Mouse (Mus musculus): ENCODE data around the gene Skp2. TPM values are rescaled to one million over a fixed set of nuclear protein-coding genes. Genes with fewer than 3 reads are reported as not detected.

Gene Skp2
- polyA plus RNA-seq, 1 experiment from 2014 or later = 106 TPM

GRCm38 (mm10) chr15:9140684-9141171 is 14.5 kb downstream of the Skp2 start:
- peak; percentile 89 for ATAC-seq (ENCODE audit: insufficient read depth)
- Histone ChIP-seq H3K27me3 (ENCODE audit: insufficient read depth, low read length) (no peaks in the 10 kb centered on the region), H3K36me3 (ENCODE audit: insufficient read depth) (peaks cover 37% of the 10 kb centered on the region), H3K4me2 (peak overlapping the region; percentile 68), H3K27ac (ENCODE audit: low read depth) (peak overlapping the region; percentile 77), H3K9ac (peak overlapping the region; percentile 82), H3K4me1 (ENCODE audit: insufficient read depth) (no peaks in the 10 kb centered on the region; the same call in 1 of the 2 replicates), H3K4me3 (ENCODE audit: low read depth, low read length) (peak overlapping the region; percentile 91), H3K9me3 (ENCODE audit: low read depth, low read length) (no peaks in the 10 kb centered on the region)
- under 1% methylated on average over 37 of the region's 37 CpGs for WGBS
- TF ChIP-seq CTCF (IDR thresholded peaks at IDR 0.05; ENCODE audit: low read depth) = no peak
- peak; percentile 57 for DNase-seq

- peak within 1 kb of the TSS; percentile 82 for H3K9ac ChIP-seq
- peak within 1 kb of the TSS; percentile 82 for H3K4me2 ChIP-seq
- H3K4me1 ChIP-seq (ENCODE audit: insufficient read depth) = peaks cover under 1% of the 10 kb centered on the region; the same call in 1 of the 2 replicates
- no peak for TF ChIP-seq CTCF (IDR thresholded peaks at IDR 0.05; ENCODE audit: low read depth)
- WGBS = 0% methylated on average over 34 of the region's 34 CpGs
- H3K4me3 ChIP-seq (ENCODE audit: low read depth, low read length) = peak within 1 kb of the TSS; percentile 91
- DNase-seq (peak; percentile 98), ATAC-seq (ENCODE audit: insufficient read depth) (peak; percentile 99)
- no peaks in the 10 kb centered on the region for H3K9me3 ChIP-seq (ENCODE audit: low read depth, low read length)
- peaks cover 39% of the 10 kb centered on the region for H3K36me3 ChIP-seq (ENCODE audit: insufficient read depth)
- no peaks in the 10 kb centered on the region for H3K27me3 ChIP-seq (ENCODE audit: insufficient read depth, low read length)
- peak within 1 kb of the TSS; percentile 77 for H3K27ac ChIP-seq (ENCODE audit: low read depth)
Measured at GRCm38 (mm10) chr15:9140252-9140680, 15.0 kb downstream of the Skp2 start, which contains the start of gene Lmbrd2. Lmbrd2 (plus strand) TSS chr15:9140550.

GRCm38 (mm10) chr15:9139447-9139846 is 15.8 kb downstream of the Skp2 start:
- ATAC-seq (ENCODE audit: insufficient read depth) (no peak), DNase-seq (peak; percentile 36)
- Histone ChIP-seq H3K9me3 (ENCODE audit: low read depth, low read length) (no peaks in the 10 kb centered on the region), H3K9ac (peak overlapping the region; percentile 65), H3K27me3 (ENCODE audit: insufficient read depth, low read length) (no peaks in the 10 kb centered on the region), H3K36me3 (ENCODE audit: insufficient read depth) (peaks cover 42% of the 10 kb centered on the region), H3K4me1 (ENCODE audit: insufficient read depth) (peaks cover 4% of the 10 kb centered on the region; the same call in 1 of the 2 replicates), H3K27ac (ENCODE audit: low read depth) (peak overlapping the region; percentile 5), H3K4me3 (ENCODE audit: low read depth, low read length) (peak overlapping the region; percentile 91), H3K4me2 (peak overlapping the region; percentile 82)
- TF ChIP-seq CTCF (IDR thresholded peaks at IDR 0.05; ENCODE audit: low read depth) = no peak
- 11% methylated on average over 10 of the region's 10 CpGs for WGBS

GRCm38 (mm10) chr15:9134891-9135507 is 20.2 kb downstream of the Skp2 start:
- 30% methylated on average over 6 of the region's 6 CpGs for WGBS
- peak; percentile 67 for ATAC-seq (ENCODE audit: insufficient read depth)
- peaks cover 9% of the 10 kb centered on the region; the same call in 1 of the 2 replicates for H3K4me1 ChIP-seq (ENCODE audit: insufficient read depth)
- H3K27me3 ChIP-seq (ENCODE audit: insufficient read depth, low read length) = no peaks in the 10 kb centered on the region
- no peak overlapping the region for H3K4me3 ChIP-seq (ENCODE audit: low read depth, low read length)
- TF ChIP-seq CTCF (IDR thresholded peaks at IDR 0.05; ENCODE audit: low read depth) = no peak
- H3K27ac ChIP-seq (ENCODE audit: low read depth) = peak overlapping the region; percentile 22; the same call in 1 of the 2 replicates
- H3K9ac ChIP-seq = no peak overlapping the region
- H3K4me2 ChIP-seq = no peak overlapping the region
- peaks cover 74% of the 10 kb centered on the region for H3K36me3 ChIP-seq (ENCODE audit: insufficient read depth)
- peak; percentile 85 for DNase-seq
- no peaks in the 10 kb centered on the region for H3K9me3 ChIP-seq (ENCODE audit: low read depth, low read length)

GRCm38 (mm10) chr15:9132693-9133443 is 22.4 kb downstream of the Skp2 start:
- ATAC-seq (ENCODE audit: insufficient read depth) (no peak), DNase-seq (no peak)
- Histone ChIP-seq H3K9ac (no peak overlapping the region; the same call in 1 of the 2 replicates), H3K9me3 (ENCODE audit: low read depth, low read length) (no peaks in the 10 kb centered on the region), H3K36me3 (ENCODE audit: insufficient read depth) (peaks cover 84% of the 10 kb centered on the region), H3K4me2 (no peak overlapping the region), H3K27ac (ENCODE audit: low read depth) (no peak overlapping the region), H3K27me3 (ENCODE audit: insufficient read depth, low read length) (no peaks in the 10 kb centered on the region), H3K4me3 (ENCODE audit: low read depth, low read length) (no peak overlapping the region), H3K4me1 (ENCODE audit: insufficient read depth) (0 out of 2 replicates have a peak, but pooled peaks cover 9% of the 10 kb centered on the region)
- 75% methylated on average over 13 of the region's 13 CpGs for WGBS
- TF ChIP-seq CTCF (IDR thresholded peaks at IDR 0.05; ENCODE audit: low read depth) = no peak

GRCm38 (mm10) chr15:9131499-9131888 is 23.7 kb downstream of the Skp2 start:
- no peak overlapping the region for H3K27ac ChIP-seq (ENCODE audit: low read depth)
- no peaks in the 10 kb centered on the region for H3K9me3 ChIP-seq (ENCODE audit: low read depth, low read length)
- no peak overlapping the region for H3K4me3 ChIP-seq (ENCODE audit: low read depth, low read length)
- peaks cover 82% of the 10 kb centered on the region for H3K36me3 ChIP-seq (ENCODE audit: insufficient read depth)
- H3K27me3 ChIP-seq (ENCODE audit: insufficient read depth, low read length) = no peaks in the 10 kb centered on the region
- 79% methylated on average over 4 of the region's 4 CpGs for WGBS
- DNase-seq (no peak), ATAC-seq (ENCODE audit: insufficient read depth) (no peak)
- TF ChIP-seq CTCF (IDR thresholded peaks at IDR 0.05; ENCODE audit: low read depth) = no peak
- H3K4me2 ChIP-seq = no peak overlapping the region
- H3K9ac ChIP-seq = no peak overlapping the region
- 0 out of 2 replicates have a peak, but pooled peaks cover 9% of the 10 kb centered on the region for H3K4me1 ChIP-seq (ENCODE audit: insufficient read depth)

All from lung, embryonic 14.5 days (tissue).